Mouse (Mus musculus) regulatory T cell (primary cell): ENCODE measurements around the gene Zbtb12.

Source experiments
- in situ Hi-C: fragments of 300-600 bp; cut with MboI, MseI; formaldehyde crosslinking; loops from one replicate; pipeline ENCODE4 v1.15.1; 2025; ENCODE audit warnings: high pct_unique_total_duplicates

The Zbtb12 gene

GRCm38 (mm10) chr17:34862416-34863081, 16.7 kb upstream of the Zbtb12 start, which contains the start of gene Cfb:
Gene Cfb (minus strand): TSS chr17:34862518.
- in situ Hi-C loops, result loop anchor here (5.0 kb wide), 1 partner anchor 45 kb away; no protein-coding TSS in a partner anchor

GRCm38 (mm10) chr17:34865981-34866380, 13.3 kb upstream of the Zbtb12 start:
- in situ Hi-C loops, result no loop called here

- in situ Hi-C loops, result no loop called here
Measured at GRCm38 (mm10) chr17:34874321-34874720, 5.0 kb upstream of the Zbtb12 start.

GRCm38 (mm10) chr17:34881166-34881565, 1.9 kb downstream of the Zbtb12 start:
- in situ Hi-C loops, result no loop called here

GRCm38 (mm10) chr17:34881683-34882310, 2.5 kb downstream of the Zbtb12 start, which contains the start of gene Gm20547:
Gene Gm20547 (minus strand): TSS chr17:34882042.
- in situ Hi-C loops, result no loop called here

GRCm38 (mm10) chr17:34883332-34883731, 4.0 kb downstream of the Zbtb12 start:
- in situ Hi-C loops, result no loop called here

- in situ Hi-C loops, result no loop called here
Measured at GRCm38 (mm10) chr17:34884704-34885103, 5.4 kb downstream of the Zbtb12 start.

GRCm38 (mm10) chr17:34885615-34886014, 6.3 kb downstream of the Zbtb12 start:
- in situ Hi-C loops, result no loop called here

GRCm38 (mm10) chr17:34887942-34888341, 8.7 kb downstream of the Zbtb12 start:
- in situ Hi-C loops, result no loop called here

GRCm38 (mm10) chr17:34890074-34890743, 10.9 kb downstream of the Zbtb12 start:
- in situ Hi-C loops, result no loop called here

- in situ Hi-C loops, result no loop called here
Measured at GRCm38 (mm10) chr17:34891377-34891776, 12.1 kb downstream of the Zbtb12 start.

GRCm38 (mm10) chr17:34893072-34893824, 14.0 kb downstream of the Zbtb12 start:
- in situ Hi-C loops, result no loop called here

GRCm38 (mm10) chr17:34894074-34894597, 14.9 kb downstream of the Zbtb12 start:
- in situ Hi-C loops, result no loop called here

- in situ Hi-C loops, result no loop called here
Measured at GRCm38 (mm10) chr17:34894801-34895530, 15.7 kb downstream of the Zbtb12 start.

GRCm38 (mm10) chr17:34895724-34896123, 16.4 kb downstream of the Zbtb12 start:
- in situ Hi-C loops, result no loop called here

- in situ Hi-C loops, result no loop called here
Measured at GRCm38 (mm10) chr17:34896366-34896765, 17.1 kb downstream of the Zbtb12 start.

- in situ Hi-C loops, result no loop called here
Measured at GRCm38 (mm10) chr17:34897373-34898159, 18.3 kb downstream of the Zbtb12 start.

- in situ Hi-C loops, result no loop called here
Measured at GRCm38 (mm10) chr17:34898160-34898586, 18.9 kb downstream of the Zbtb12 start, which contains the start of the genes C2 and Ehmt2. Gene C2 (minus strand): TSS chr17:34898265. Gene Ehmt2 (plus strand): TSS chr17:34898469.

GRCm38 (mm10) chr17:34898706-34899052, 19.4 kb downstream of the Zbtb12 start:
- in situ Hi-C loops, result no loop called here
